Mouse (Mus musculus) activated CD4-positive, CD25-positive, alpha-beta regulatory T cell (primary cell): ENCODE results near the gene Tedc1. TPM values are rescaled to one million over a fixed set of nuclear protein-coding genes. Genes with fewer than 3 reads are reported as not detected.

ENCODE experiments used
- polyA plus RNA-seq, 2 experiments: library from polyadenylated mRNA; unstranded; fragments of 100-300 nt; shearing (Covaris generic); gene quantifications; one replicate each; pipeline ENCODE4 v1.2.1; 2017

Gene Tedc1
- 10 to 100 TPM; 10.4 to 13.7 TPM for polyA plus RNA-seq

GRCm38 (mm10) chr12:113155887-113156539 is at the start of gene Tedc1:
Tedc1 (plus strand) TSS chr12:113156421.

GRCm38 (mm10) chr12:113139908-113140615 is 16.2 kb upstream of the Tedc1 start, which contains the start of gene Crip2:
Crip2 (plus strand) TSS chr12:113140236.

GRCm38 (mm10) chr12:113146112-113147057 is 9.8 kb upstream of the Tedc1 start, which contains the start of gene Crip1:
Crip1 (plus strand) TSS chr12:113146316.

GRCm38 (mm10) chr12:113185442-113186291 is 29.4 kb downstream of the Tedc1 start, which contains the start of gene Tmem121:
Tmem121 (plus strand) TSS chr12:113185930.

Other genes starting within 250 kb of the Tedc1 start
- 1 to 10 TPM; 1.1 to 2.1 TPM for gene Jag2, start 226.6 kb upstream of the Tedc1 start, polyA plus RNA-seq
- 10 to 100 TPM; 53.5 to 60.1 TPM for gene Nudt14, start 214.3 kb upstream of the Tedc1 start, polyA plus RNA-seq
- 10 to 100 TPM; 41.0 to 48.6 TPM for gene Btbd6, start 179.9 kb upstream of the Tedc1 start, polyA plus RNA-seq
- gene Brf1, start 155.7 kb upstream of the Tedc1 start, polyA plus RNA-seq = 100 to 1,000 TPM; 143 to 169 TPM
- gene Pacs2, start 141.9 kb upstream of the Tedc1 start, polyA plus RNA-seq = 10 to 100 TPM; 11.4 to 22.8 TPM
- not detected for gene Tex22, start 81.9 kb upstream of the Tedc1 start, polyA plus RNA-seq
- 10 to 100 TPM; 35.7 to 37.9 TPM for gene Mta1, start 58.1 kb upstream of the Tedc1 start, polyA plus RNA-seq
- 1 to 10 TPM; 3.1 to 6.4 TPM for gene Crip2, start 16.2 kb upstream of the Tedc1 start, polyA plus RNA-seq
- 1,000 to 10,000 TPM; 1,349 to 2,216 TPM for gene Crip1, start 10.1 kb upstream of the Tedc1 start, polyA plus RNA-seq
- gene Tmem121, start 29.5 kb downstream of the Tedc1 start, polyA plus RNA-seq = 1 to 10 TPM in 1 of 2 experiments, not detected in 1; 2.8 TPM